Mouse (Mus musculus) stomach, embryonic 14.5 days (tissue): ENCODE data around the gene Eea1. TPM values are rescaled to one million over a fixed set of nuclear protein-coding genes. Genes with fewer than 3 reads are reported as not detected.
"Not testable (repeated sequence)": the region's sequence is repeated elsewhere in the genome, so short reads cannot be mapped to it uniquely, and the experiment has no call there.

Experiments
- ATAC-seq: fragments of 200-750 bp; cut with Nextera tagmentation; 2 replicates; pipeline ENCODE4 v1.8.0; 2017; ENCODE audit warnings: low read depth, moderate TSS enrichment; ENCODE audit not compliant: insufficient number of reproducible peaks, insufficient read depth, low FRiP score
- H3K27ac ChIP-seq: fragments of 300-500 bp; sonication (generic); 2 replicates; pipeline ENCODE4 v1.5.1; 2014; ENCODE audit warnings: mild to moderate bottlenecking, low read length, moderate library complexity, mixed read lengths
- H3K27me3 ChIP-seq: fragments of 300-500 bp; sonication (generic); 2 replicates; pipeline ENCODE4 v1.6.1; 2014; ENCODE audit warnings: low read length, control low read depth, mixed read lengths; ENCODE audit not compliant: control insufficient read depth, insufficient read depth
- H3K36me3 ChIP-seq: fragments of 300-500 bp; sonication (generic); 2 replicates; pipeline ENCODE4 v1.6.1; 2014; ENCODE audit warnings: mild to moderate bottlenecking, control low read depth, low read length, moderate library complexity, mixed read lengths; ENCODE audit not compliant: control insufficient read depth, insufficient read depth
- H3K4me1 ChIP-seq: fragments of 300-500 bp; sonication (generic); 2 replicates; pipeline ENCODE4 v1.6.1; 2014; ENCODE audit warnings: low read length, control low read depth, mixed read lengths; ENCODE audit not compliant: control insufficient read depth, insufficient read depth
- H3K4me2 ChIP-seq: fragments of 300-500 bp; sonication (generic); replicated peaks from 2 replicates; pipeline ENCODE4 v1.6.1; 2014; ENCODE audit warnings: low read depth, low read length, control low read depth
- H3K4me3 ChIP-seq: fragments of 300-500 bp; sonication (generic); 2 replicates; pipeline ENCODE4 v1.5.1; 2014; ENCODE audit warnings: low read depth, low read length, control low read depth
- H3K9ac ChIP-seq: fragments of 300-500 bp; sonication (generic); replicated peaks from 2 replicates; pipeline ENCODE4 v1.6.1; 2014; ENCODE audit warnings: low read depth, mild to moderate bottlenecking, control low read depth, low read length, moderate library complexity, mixed read lengths
- H3K9me3 ChIP-seq: fragments of 300-500 bp; sonication (generic); 2 replicates; pipeline ENCODE4 v1.6.1; 2016; ENCODE audit warnings: low read depth, low read length, control low read depth; ENCODE audit not compliant: control insufficient read depth
- WGBS: fragments of 180-500 bp; shearing (Covaris S2); extraction: QIAGEN DNeasy Blood & Tissue Kit; methylation state at CpG from one replicate; pipeline ENCODE4 v1.1.7; 2014; 5-methylcytosine and 5-hydroxymethylcytosine counted together
- polyA plus RNA-seq: library from polyadenylated mRNA; unstranded; fragments of >200 nt; fragmentation: Nextera tagmentation; extraction: Ambion mirVana; gene quantifications from 2 replicates; pipeline ENCODE4 v1.2.1, GENCODE M21; 2014

Eea1 gene
- polyA plus RNA-seq, 1 experiment from 2014 or later = 27.8 TPM

GRCm38 (mm10) chr10:96048550-96048949, 108.1 kb downstream of the Eea1 start:
- Histone ChIP-seq H3K36me3 (no peaks in the 10 kb centered on the region), H3K9me3 (no peaks in the 10 kb centered on the region), H3K9ac (no peak overlapping the region), H3K4me2 (no peak overlapping the region), H3K4me1 (no peaks in the 10 kb centered on the region), H3K27ac (no peak overlapping the region), H3K4me3 (no peak overlapping the region), H3K27me3 (no peaks in the 10 kb centered on the region)
- ATAC-seq = no peak
- 85% methylated on average over 3 of the region's 3 CpGs for WGBS

GRCm38 (mm10) chr10:96067347-96067746, 126.9 kb downstream of the Eea1 start:
- Histone ChIP-seq H3K27ac (no peak overlapping the region), H3K27me3 (no peaks in the 10 kb centered on the region), H3K4me2 (no peak overlapping the region), H3K4me1 (no peaks in the 10 kb centered on the region), H3K4me3 (no peak overlapping the region), H3K9me3 (no peaks in the 10 kb centered on the region), H3K36me3 (no peaks in the 10 kb centered on the region), H3K9ac (no peak overlapping the region)
- ATAC-seq = no peak
- 53% methylated on average over 3 of the region's 3 CpGs for WGBS

- no peaks in the 10 kb centered on the region for H3K4me1 ChIP-seq
- no peak overlapping the region for H3K27ac ChIP-seq
- no peaks in the 10 kb centered on the region for H3K36me3 ChIP-seq
- ATAC-seq = no peak
- H3K27me3 ChIP-seq = no peaks in the 10 kb centered on the region
- no peak overlapping the region for H3K9ac ChIP-seq
- H3K4me2 ChIP-seq = no peak overlapping the region
- WGBS = 87% methylated on average over 7 of the region's 7 CpGs
- H3K4me3 ChIP-seq = no peak overlapping the region
- no peaks in the 10 kb centered on the region for H3K9me3 ChIP-seq
Observed at GRCm38 (mm10) chr10:96074386-96074785, 133.9 kb downstream of the Eea1 start.

- no peak overlapping the region for H3K27ac ChIP-seq
- H3K9me3 ChIP-seq = no peaks in the 10 kb centered on the region
- H3K36me3 ChIP-seq = no peaks in the 10 kb centered on the region
- no peak overlapping the region for H3K4me2 ChIP-seq
- ATAC-seq = no peak
- 44% methylated on average over 4 of the region's 4 CpGs for WGBS
- H3K9ac ChIP-seq = no peak overlapping the region
- H3K4me1 ChIP-seq = no peaks in the 10 kb centered on the region
- no peaks in the 10 kb centered on the region for H3K27me3 ChIP-seq
- H3K4me3 ChIP-seq = no peak overlapping the region
Observed at GRCm38 (mm10) chr10:96075403-96075802, 135.0 kb downstream of the Eea1 start.

GRCm38 (mm10) chr10:96075880-96076279, 135.4 kb downstream of the Eea1 start:
- no peak for ATAC-seq
- H3K4me3 ChIP-seq = no peak overlapping the region
- WGBS = 11% methylated on average over 7 of the region's 7 CpGs

GRCm38 (mm10) chr10:96076461-96076860, 136.0 kb downstream of the Eea1 start:
- H3K4me3 ChIP-seq = no peak overlapping the region
- 64% methylated on average over 3 of the region's 3 CpGs for WGBS
- no peak for ATAC-seq
- H3K27me3 ChIP-seq = no peaks in the 10 kb centered on the region
- H3K4me1 ChIP-seq = no peaks in the 10 kb centered on the region
- no peak overlapping the region for H3K9ac ChIP-seq
- H3K4me2 ChIP-seq = no peak overlapping the region
- no peaks in the 10 kb centered on the region for H3K36me3 ChIP-seq
- no peaks in the 10 kb centered on the region for H3K9me3 ChIP-seq
- no peak overlapping the region for H3K27ac ChIP-seq

More at GRCm38 (mm10) chr10:96075880-96076279, 135.4 kb downstream of the Eea1 start:
- no peak overlapping the region for H3K4me2 ChIP-seq
- no peaks in the 10 kb centered on the region for H3K27me3 ChIP-seq
- no peak overlapping the region for H3K27ac ChIP-seq
- H3K4me1 ChIP-seq = no peaks in the 10 kb centered on the region
- no peak overlapping the region for H3K9ac ChIP-seq
- no peaks in the 10 kb centered on the region for H3K9me3 ChIP-seq
- no peaks in the 10 kb centered on the region for H3K36me3 ChIP-seq

GRCm38 (mm10) chr10:96077480-96078066, 137.1 kb downstream of the Eea1 start:
- peak; percentile 100 for ATAC-seq
- not testable (repeated sequence) for H3K36me3 ChIP-seq, H3K27me3 ChIP-seq, H3K4me2 ChIP-seq, H3K4me3 ChIP-seq, H3K27ac ChIP-seq, H3K9me3 ChIP-seq, H3K4me1 ChIP-seq, H3K9ac ChIP-seq
- 88% methylated on average over 6 of the region's 6 CpGs for WGBS

GRCm38 (mm10) chr10:96079823-96080222, 139.4 kb downstream of the Eea1 start:
- no peaks in the 10 kb centered on the region for H3K4me1 ChIP-seq
- H3K9me3 ChIP-seq = no peaks in the 10 kb centered on the region
- WGBS = 92% methylated on average over 4 of the region's 4 CpGs
- no peak overlapping the region for H3K27ac ChIP-seq
- no peak overlapping the region for H3K9ac ChIP-seq
- no peaks in the 10 kb centered on the region for H3K36me3 ChIP-seq
- no peak for ATAC-seq
- no peaks in the 10 kb centered on the region for H3K27me3 ChIP-seq
- no peak overlapping the region for H3K4me3 ChIP-seq
- H3K4me2 ChIP-seq = no peak overlapping the region
